Mouse (Mus musculus) thymus, adult 2 months (tissue): ENCODE results near the gene Ddo. TPM values are rescaled to one million over a fixed set of nuclear protein-coding genes. Genes with fewer than 3 reads are reported as not detected.

Experiments used
- DNase-seq: peaks from one replicate; pipeline ENCODE4 v3.0.0; 2021
- H3K27ac ChIP-seq: fragments of 200-500 bp; 2 replicates; pipeline ENCODE4 v1.5.1; 2012; ENCODE audit warnings: low read length, control low read depth; ENCODE audit not compliant: control insufficient read depth, insufficient read depth
- H3K27me3 ChIP-seq: fragments of 200-500 bp; 2 replicates; pipeline ENCODE4 v1.6.1; 2012; ENCODE audit warnings: mild to moderate bottlenecking, low read length, moderate library complexity, mixed read lengths; ENCODE audit not compliant: control insufficient read depth, insufficient read depth
- H3K36me3 ChIP-seq: fragments of 200-500 bp; 2 replicates; pipeline ENCODE4 v1.6.1; 2012; ENCODE audit warnings: mild to moderate bottlenecking, low read length, moderate library complexity; ENCODE audit not compliant: control insufficient read depth, insufficient read depth
- H3K4me1 ChIP-seq: fragments of 200-500 bp; replicated peaks from 2 replicates; pipeline ENCODE4 v1.6.1; 2012; ENCODE audit warnings: low read length; ENCODE audit not compliant: control insufficient read depth, insufficient read depth
- H3K4me3 ChIP-seq: fragments of 200-500 bp; 2 replicates; pipeline ENCODE4 v1.5.1; 2012; ENCODE audit warnings: mild to moderate bottlenecking, low read length, control low read depth, moderate library complexity; ENCODE audit not compliant: control insufficient read depth, insufficient read depth
- CTCF ChIP-seq: fragments of 200-500 bp; IDR thresholded peaks from 2 replicates; pipeline ENCODE4 v1.5.1; 2012; ENCODE audit warnings: mild to moderate bottlenecking, control low read depth, low read length, moderate library complexity, borderline replicate concordance; ENCODE audit not compliant: control insufficient read depth, poor library complexity, insufficient read depth; ENCODE audit errors: extremely low read depth
- POLR2A ChIP-seq: fragments of 200-500 bp; IDR thresholded peaks from 2 replicates; pipeline ENCODE4 v1.6.1; 2012; ENCODE audit warnings: mild to moderate bottlenecking, low read length, control low read depth, moderate library complexity; ENCODE audit not compliant: control insufficient read depth, poor library complexity, insufficient read depth; ENCODE audit errors: extremely low read depth
- WGBS: fragments of 180-500 bp; shearing (Covaris S2); methylation state at CpG from one replicate; pipeline ENCODE4 v1.1.7; 2018; 5-methylcytosine and 5-hydroxymethylcytosine counted together
- polyA plus RNA-seq: library from polyadenylated mRNA; depleted of rRNA; stranded (reverse); fragments of >200 nt; gene quantifications from 2 replicates; pipeline ENCODE4 v1.2.3, GENCODE M21; 2012

Gene Ddo
- polyA plus RNA-seq, 1 experiment: 3.7 TPM

DNA sequence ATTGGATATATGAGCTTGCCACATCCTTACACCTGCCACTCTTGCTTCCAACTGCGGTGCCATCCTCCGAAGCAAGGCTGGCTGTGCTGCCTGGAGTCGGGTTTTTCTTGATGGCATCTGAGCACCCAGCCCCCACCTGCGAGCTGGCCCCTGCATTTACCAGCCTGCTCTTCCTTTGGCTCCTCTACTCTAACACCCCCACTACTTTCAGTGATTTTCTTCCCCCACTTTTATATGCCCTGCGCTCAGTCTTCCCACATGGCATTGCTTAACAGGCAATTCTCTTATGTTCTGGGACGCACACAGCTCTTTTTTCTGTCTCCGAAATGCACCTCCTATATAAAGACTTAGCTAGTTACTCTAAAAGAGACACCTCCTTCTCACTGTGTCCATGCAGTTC, 54.5 kb downstream of the Ddo start:
- no peak overlapping the region for H3K27ac ChIP-seq
- H3K4me3 ChIP-seq: no peak overlapping the region
- no peaks in the 10 kb centered on the region for H3K36me3 ChIP-seq
- no peak for TF ChIP-seq CTCF
- no peak for TF ChIP-seq POLR2A
- H3K4me1 ChIP-seq: no peaks in the 10 kb centered on the region
- WGBS: 93% methylated on average over 7 of the region's 7 CpGs
- H3K27me3 ChIP-seq: peaks cover 4% of the 10 kb centered on the region; the same call in 1 of the 2 replicates
- DNase-seq: no peak

DNA sequence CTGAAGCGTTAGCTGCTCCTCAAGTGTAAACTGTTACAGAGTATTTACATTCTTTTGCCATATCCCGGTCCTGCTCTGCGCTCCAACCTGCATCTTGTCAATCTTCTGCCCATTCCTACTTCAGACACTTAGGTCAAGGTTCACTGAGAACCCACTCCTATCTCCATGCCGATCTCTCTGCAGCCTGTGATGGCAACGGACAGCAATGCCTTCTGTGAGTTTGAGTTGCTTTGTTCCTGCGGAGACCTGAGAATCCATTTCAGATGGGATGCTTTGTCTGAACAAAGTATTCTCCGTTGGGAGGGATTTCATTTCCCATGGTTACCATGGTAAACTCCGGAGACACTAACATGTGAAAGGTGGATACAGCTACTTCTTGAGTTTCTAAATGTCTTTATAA, 55.8 kb downstream of the Ddo start:
- Histone ChIP-seq H3K27ac (no peak overlapping the region), H3K4me3 (no peak overlapping the region), H3K27me3 (peaks cover 4% of the 10 kb centered on the region; the same call in 1 of the 2 replicates), H3K36me3 (no peaks in the 10 kb centered on the region), H3K4me1 (no peaks in the 10 kb centered on the region)
- no peak for TF ChIP-seq CTCF
- no peak for TF ChIP-seq POLR2A
- WGBS: 90% methylated on average over 8 of the region's 8 CpGs
- no peak for DNase-seq

DNA sequence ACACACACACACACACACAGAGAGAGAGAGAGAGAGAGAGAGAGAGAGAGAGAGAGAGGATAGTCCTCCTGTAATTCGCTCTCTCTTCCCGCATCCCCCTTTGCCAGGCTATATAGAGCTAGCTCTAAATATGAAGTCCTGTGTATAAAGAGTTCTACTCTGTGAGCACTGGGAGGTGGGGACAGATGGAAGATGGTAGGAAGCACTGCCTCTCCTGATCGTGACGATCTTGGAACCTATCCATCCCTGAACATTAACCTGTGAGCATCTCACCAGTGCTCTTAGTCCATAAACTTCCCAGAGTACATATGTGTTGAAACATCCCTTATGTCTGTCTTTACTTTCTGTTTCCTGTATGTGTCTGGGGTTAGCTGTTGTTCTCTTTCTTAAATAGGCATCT, 57.2 kb downstream of the Ddo start:
- TF ChIP-seq POLR2A: no peak
- TF ChIP-seq CTCF: no peak
- no peak for DNase-seq
- Histone ChIP-seq H3K36me3 (no peaks in the 10 kb centered on the region), H3K4me3 (no peak overlapping the region), H3K27ac (no peak overlapping the region), H3K27me3 (peaks cover 4% of the 10 kb centered on the region; the same call in 1 of the 2 replicates), H3K4me1 (no peaks in the 10 kb centered on the region)
- 95% methylated on average over 4 of the region's 4 CpGs for WGBS

DNA sequence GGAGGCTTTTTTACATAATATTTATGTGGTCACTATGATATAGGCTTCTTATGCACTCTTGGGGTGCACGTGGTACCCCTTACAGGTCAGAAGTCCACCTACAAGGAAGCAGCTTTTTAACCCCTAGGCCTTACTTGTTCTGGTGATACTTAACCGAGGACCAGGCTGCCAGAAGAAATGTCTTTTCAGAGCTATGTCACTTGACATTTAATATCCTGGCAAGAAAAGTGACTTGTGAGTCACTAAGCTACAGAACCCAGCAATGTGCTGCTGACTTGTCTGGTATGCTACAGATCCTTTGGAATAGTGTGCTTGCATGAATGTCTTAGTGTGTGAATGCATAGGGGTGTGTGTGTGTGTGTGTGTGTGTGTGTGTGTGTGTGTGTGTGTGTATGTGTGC, 57.6 kb downstream of the Ddo start:
- no peak for DNase-seq
- TF ChIP-seq CTCF: no peak
- no peaks in the 10 kb centered on the region for H3K36me3 ChIP-seq
- 75% methylated on average over 2 of the region's 2 CpGs for WGBS
- H3K27me3 ChIP-seq: peaks cover 4% of the 10 kb centered on the region; the same call in 1 of the 2 replicates
- H3K4me1 ChIP-seq: no peaks in the 10 kb centered on the region
- no peak overlapping the region for H3K4me3 ChIP-seq
- H3K27ac ChIP-seq: no peak overlapping the region

DNA sequence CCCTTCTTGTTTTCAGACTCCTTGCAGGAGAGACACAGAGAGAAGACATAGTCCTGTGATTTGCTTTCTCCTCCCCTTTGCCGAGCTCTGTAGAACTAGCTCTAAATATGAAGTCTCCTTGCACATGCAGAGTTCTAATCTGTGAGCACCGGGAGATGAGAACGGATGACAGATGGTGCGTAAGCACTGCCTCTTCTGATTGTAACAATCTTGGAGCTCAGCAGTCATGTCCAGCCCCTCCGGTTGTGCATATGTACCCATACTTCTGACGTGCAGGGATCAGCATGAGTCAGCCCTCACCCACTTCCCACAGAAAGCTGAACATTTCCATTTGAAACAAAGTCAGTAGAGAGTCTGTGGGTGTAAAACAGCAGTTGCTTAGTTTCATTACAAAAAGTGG, 58.5 kb downstream of the Ddo start:
- Histone ChIP-seq H3K4me1 (no peaks in the 10 kb centered on the region), H3K27ac (no peak overlapping the region), H3K36me3 (no peaks in the 10 kb centered on the region), H3K4me3 (no peak overlapping the region), H3K27me3 (peaks cover 2% of the 10 kb centered on the region; the same call in 1 of the 2 replicates)
- no peak for TF ChIP-seq POLR2A
- TF ChIP-seq CTCF: no peak
- DNase-seq: no peak
- 93% methylated on average over 6 of the region's 6 CpGs for WGBS

DNA sequence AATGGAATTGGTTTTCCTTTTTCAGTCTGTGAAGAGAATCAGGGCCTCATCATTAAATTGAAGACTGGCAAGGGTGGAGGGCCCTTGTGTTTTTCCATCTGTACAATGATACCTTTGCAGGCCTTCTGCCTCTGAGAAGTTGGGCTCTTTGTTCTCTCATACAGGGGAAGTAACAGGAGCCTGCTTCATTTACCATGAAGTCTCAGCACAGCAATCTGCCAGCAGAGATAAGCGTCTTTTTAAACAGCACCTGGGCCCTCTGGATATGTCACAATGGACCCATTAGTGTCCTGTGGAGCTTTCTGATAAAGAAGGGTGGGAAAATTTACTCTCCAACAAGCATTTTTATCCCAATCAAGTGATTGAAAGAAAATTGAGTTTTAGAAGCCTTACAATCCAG, 59.1 kb downstream of the Ddo start:
- Histone ChIP-seq H3K27me3 (no peaks in the 10 kb centered on the region), H3K36me3 (no peaks in the 10 kb centered on the region), H3K4me1 (no peaks in the 10 kb centered on the region), H3K4me3 (no peak overlapping the region), H3K27ac (no peak overlapping the region)
- WGBS: 66% methylated on average over 1 of the region's 1 CpGs
- TF ChIP-seq CTCF (no peak), POLR2A (no peak)
- DNase-seq: no peak

DNA sequence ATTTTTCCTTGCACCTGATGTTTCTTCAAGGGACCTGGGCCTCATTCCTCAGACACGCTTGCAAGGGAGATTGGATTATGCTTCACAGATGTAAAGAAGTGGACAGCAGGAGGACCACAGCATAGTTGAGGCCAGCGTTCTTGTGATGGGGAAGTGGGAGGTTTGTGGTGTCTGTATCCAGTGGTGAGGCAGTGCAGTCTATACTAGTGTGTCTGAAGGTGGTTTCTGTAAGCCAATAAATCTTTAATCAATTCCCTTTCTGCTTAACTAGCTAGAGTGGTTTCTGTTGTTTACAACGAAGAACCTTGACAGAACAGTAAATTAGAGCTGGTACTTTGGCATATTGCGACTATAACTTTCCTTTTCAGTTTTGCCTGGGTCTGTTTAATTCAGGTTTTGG, 68.8 kb downstream of the Ddo start:
- Histone ChIP-seq H3K4me1 (no peaks in the 10 kb centered on the region), H3K36me3 (no peaks in the 10 kb centered on the region), H3K4me3 (no peak overlapping the region), H3K27me3 (no peaks in the 10 kb centered on the region), H3K27ac (no peak overlapping the region)
- DNase-seq: no peak
- WGBS: 43% methylated on average over 4 of the region's 4 CpGs
- TF ChIP-seq POLR2A (no peak), CTCF (no peak)
